In genomic region chr5:124724997-124725396, GRCm38 (mm10) we compare ENCODE assay signal across 10 mouse cellular contexts. TPM values are rescaled to one million over a fixed set of nuclear protein-coding genes. Genes with fewer than 3 reads are reported as not detected.
DNase-seq lines count a peak whose midpoint lies in the region; ATAC-seq lines count a peak whose summit lies in the region.
"Had no signal": no experiment of that assay in that cellular context is flagged by ENCODE, and none has a peak within 500 bp of the region (broad histone marks: within the 10 kb centered on the region; RNA-seq: fewer than 3 reads in every experiment).

Gene Dnah10, plus strand, starts transcription at chr5:124725085.

- H3K4me2 ChIP-seq in heart, embryonic 12.5 days: peak within 1 kb of the TSS; percentile 11; the same call in 1 of the 2 replicates
- H3K4me2 ChIP-seq in limb, embryonic 12.5 days: peak within 1 kb of the TSS; percentile 31
- H3K4me2 ChIP-seq: stomach, embryonic 15.5 days had no signal

- intact Hi-C loops in heart, postnatal 25 days (cut with DNase I): no loop called here

- peaks cover 20% of the 10 kb centered on the region for H3K27me3 ChIP-seq in heart, embryonic 12.5 days (replicated peaks)
- H3K27me3 ChIP-seq in limb, embryonic 12.5 days: peaks cover 20% of the 10 kb centered on the region; the same call in 1 of the 2 replicates
- H3K27me3 ChIP-seq: stomach, embryonic 15.5 days had no signal

- H3K27ac ChIP-seq in heart, embryonic 12.5 days (ENCODE audit: poor library complexity, severe bottlenecking): no peak within 1 kb of the TSS
- no peak within 1 kb of the TSS for H3K27ac ChIP-seq in limb, embryonic 12.5 days
- H3K27ac ChIP-seq: stomach, embryonic 15.5 days had no signal

- 10% methylated on average over 29 of the region's 29 CpGs for WGBS in heart, embryonic 12.5 days
- WGBS in limb, embryonic 12.5 days: 12% methylated on average over 29 of the region's 29 CpGs

- H3K4me1 ChIP-seq in heart, embryonic 12.5 days (replicated peaks): peaks cover 8% of the 10 kb centered on the region
- 0 out of 2 replicates have a peak, but pooled peaks cover 6% of the 10 kb centered on the region for H3K4me1 ChIP-seq in limb, embryonic 12.5 days (replicated peaks)

- peaks cover 38% of the 10 kb centered on the region for H3K36me3 ChIP-seq in heart, embryonic 12.5 days
- peaks cover 40% of the 10 kb centered on the region for H3K36me3 ChIP-seq in limb, embryonic 12.5 days

- H3K4me3 ChIP-seq in heart, embryonic 12.5 days: no peak within 1 kb of the TSS
- no peak within 1 kb of the TSS for H3K4me3 ChIP-seq in limb, embryonic 12.5 days (replicated peaks)
- H3K4me3 ChIP-seq: stomach, embryonic 15.5 days had no signal

- DNase-seq in heart, postnatal 25 days (ENCODE audit: low spot score): no peak
- DNase-seq in brain, adult 2 months (ENCODE audit: low read depth, low spot score): peak; percentile 72
- peak; percentile 20 to 23 for DNase-seq in frontal cortex, postnatal 14 days (ENCODE audit: low spot score in 2 of 2)
- DNase-seq in right cerebral cortex, postnatal 25 days: peak; percentile 31
- no peak for DNase-seq in liver

- no peaks in the 10 kb centered on the region for H3K9me3 ChIP-seq in heart, embryonic 12.5 days (replicated peaks)
- no peaks in the 10 kb centered on the region for H3K9me3 ChIP-seq in limb, embryonic 12.5 days
- H3K9me3 ChIP-seq: stomach, embryonic 15.5 days had no signal

- H3K9ac ChIP-seq in heart, embryonic 12.5 days: no peak within 1 kb of the TSS
- H3K9ac ChIP-seq in limb, embryonic 12.5 days (replicated peaks): 0 out of 2 replicates have a peak within 1 kb of the TSS, but pooled peaks have one; percentile 9
- H3K9ac ChIP-seq: stomach, embryonic 15.5 days had no signal

- 0 out of 2 replicates have a peak, but pooled peaks have one; percentile 11 for ATAC-seq in heart, embryonic 12.5 days (ENCODE audit: insufficient number of reproducible peaks, low FRiP score)
- no peak for ATAC-seq in limb, embryonic 12.5 days (ENCODE audit: insufficient number of reproducible peaks, insufficient read depth, low FRiP score, low TSS enrichment, low read depth)
- ATAC-seq in inflammation-experienced regulatory T-cells, adult 6 months: no peak

RNA-seq across cellular contexts. Expression of gene Dnah10, which starts in this region (rescaled TPM):
- polyA plus RNA-seq in heart, embryonic 12.5 days (2016; fragmentation: Nextera tagmentation; extraction: Ambion mirVana): 0.04 TPM in 2 replicates
- total RNA-seq in heart, postnatal 25 days (2021): under 1 TPM; 0.03 to 0.06 TPM
- polyA plus RNA-seq in limb, embryonic 12.5 days (2016; fragmentation: Nextera tagmentation; extraction: Ambion mirVana): 0.04 and 0.09 TPM in 2 replicates
- polyA plus RNA-seq in inflammation-experienced regulatory T-cells, adult 6 months (2017; shearing (Covaris generic)): under 1 TPM in 1 of 3 experiments, not detected in 2; 0.05 TPM
- total RNA-seq: hematopoietic stem cell, adult 5-6 weeks had no signal

Comparison
In these comparisons a context has a peak if more than half of its experiments do, and no peak if none do; other contexts are left out.
1. Peak in ATAC-seq and H3K4me2 ChIP-seq in heart, embryonic 12.5 days; RNA of the gene not detected or under 1 TPM.
2. DNase-seq: peak in brain, adult 2 months (single experiment), frontal cortex, postnatal 14 days (2 of 2) and right cerebral cortex, postnatal 25 days (single experiment); none in heart, postnatal 25 days (single experiment) and liver (single experiment).